Mouse (Mus musculus) stomach, postnatal 0 days (tissue): ENCODE measurements around the gene Ppp1r12c.

Source experiments
- CTCF ChIP-seq: IDR thresholded peaks from 2 replicates; pipeline ENCODE4 v1.5.1; 2016; ENCODE audit warnings: antibody characterized with exemption, low read depth, mild to moderate bottlenecking, moderate library complexity
- EP300 ChIP-seq: optimal IDR thresholded peaks from 2 replicates; pipeline ENCODE3; 2016; ENCODE audit warnings: antibody characterized with exemption

DNA sequence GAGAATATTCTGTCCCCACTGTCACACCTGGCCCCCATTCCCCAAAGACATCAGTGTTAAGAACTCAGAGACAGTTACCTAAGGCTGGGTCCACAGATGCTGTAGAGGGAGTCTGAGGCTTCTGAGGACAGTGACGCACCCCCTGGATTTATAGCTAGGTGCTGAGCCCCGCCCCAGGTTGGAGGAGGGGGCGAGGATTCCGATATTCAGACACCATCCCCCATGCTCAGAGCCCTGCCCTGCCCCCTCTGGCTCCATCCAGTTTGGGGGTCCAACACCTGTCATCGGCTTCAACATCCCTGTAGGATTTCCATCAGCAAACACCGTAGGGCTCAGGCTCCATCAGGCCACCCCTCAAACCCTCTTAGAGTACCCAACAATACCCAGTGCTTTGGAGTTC lies 14.4 kb upstream of the Ppp1r12c start:
- TF ChIP-seq CTCF (no peak), EP300 (no peak)
